Mouse (Mus musculus) limb, embryonic 13.5 days (tissue): Measurements from ENCODE around the gene Snx14. TPM values are rescaled to one million over a fixed set of nuclear protein-coding genes. Genes with fewer than 3 reads are reported as not detected.

ENCODE experiments used
- ATAC-seq: fragments of 200-750 bp; cut with Nextera tagmentation; 2 replicates; pipeline ENCODE4 v1.8.0; 2017; ENCODE audit warnings: low read depth, moderate number of reproducible peaks, moderate TSS enrichment; ENCODE audit not compliant: low FRiP score
- H3K27ac ChIP-seq: fragments of 300-500 bp; sonication (generic); 2 replicates; pipeline ENCODE4 v1.5.1; 2015; ENCODE audit warnings: inconsistent platforms, mild to moderate bottlenecking, moderate library complexity
- H3K27me3 ChIP-seq: fragments of 300-500 bp; sonication (generic); 2 replicates; pipeline ENCODE4 v1.6.1; 2015; ENCODE audit warnings: mild to moderate bottlenecking, inconsistent platforms
- H3K36me3 ChIP-seq: fragments of 300-500 bp; sonication (generic); 2 replicates; pipeline ENCODE4 v1.6.1; 2015; ENCODE audit warnings: inconsistent platforms, mild to moderate bottlenecking, moderate library complexity
- H3K4me1 ChIP-seq: fragments of 300-500 bp; sonication (generic); 2 replicates; pipeline ENCODE4 v1.6.1; 2015; ENCODE audit warnings: inconsistent platforms
- H3K4me2 ChIP-seq: fragments of 300-500 bp; sonication (generic); replicated peaks from 2 replicates; pipeline ENCODE4 v1.6.1; 2015; ENCODE audit warnings: inconsistent platforms, mild to moderate bottlenecking, moderate library complexity
- H3K4me3 ChIP-seq: fragments of 300-500 bp; sonication (generic); 2 replicates; pipeline ENCODE4 v1.5.1; 2015; ENCODE audit warnings: moderate library complexity, mild to moderate bottlenecking, inconsistent platforms
- H3K9ac ChIP-seq: fragments of 300-500 bp; sonication (generic); 2 replicates; pipeline ENCODE4 v1.6.1; 2015; ENCODE audit warnings: mild to moderate bottlenecking, inconsistent platforms
- H3K9me3 ChIP-seq: fragments of 300-500 bp; sonication (generic); 2 replicates; pipeline ENCODE4 v1.6.1; 2016; ENCODE audit warnings: inconsistent platforms
- WGBS: fragments of 180-500 bp; shearing (Covaris S2); methylation state at CpG from one replicate; pipeline ENCODE4 v1.1.7; 2015; 5-methylcytosine and 5-hydroxymethylcytosine counted together
- polyA plus RNA-seq: library from polyadenylated mRNA; unstranded; fragments of >200 nt; fragmentation: Nextera tagmentation; extraction: Ambion mirVana; gene quantifications from 2 replicates; pipeline ENCODE4 v1.2.1, GENCODE M21; 2015

The Snx14 gene
- polyA plus RNA-seq, 1 experiment from 2014 or later, result 22.8 TPM

- no peak for ATAC-seq
- WGBS, result 53% methylated on average over 10 of the region's 10 CpGs
- H3K4me3 ChIP-seq, result peak overlapping the region; percentile 77
Observed at GRCm38 (mm10) chr9:88437342-88438236, 1.2 kb downstream of the Snx14 start.

GRCm38 (mm10) chr9:88424356-88424755 is 14.4 kb downstream of the Snx14 start:
- Histone ChIP-seq H3K36me3 (peaks cover 19% of the 10 kb centered on the region), H3K4me2 (no peak overlapping the region), H3K9ac (no peak overlapping the region), H3K27ac (no peak overlapping the region), H3K9me3 (peaks cover 4% of the 10 kb centered on the region), H3K4me1 (no peaks in the 10 kb centered on the region), H3K4me3 (no peak overlapping the region), H3K27me3 (no peaks in the 10 kb centered on the region)
- no peak for ATAC-seq
- 84% methylated on average over 2 of the region's 2 CpGs for WGBS

More at GRCm38 (mm10) chr9:88437342-88438236, 1.2 kb downstream of the Snx14 start:
- no peak overlapping the region for H3K27ac ChIP-seq
- no peaks in the 10 kb centered on the region for H3K36me3 ChIP-seq
- no peaks in the 10 kb centered on the region for H3K9me3 ChIP-seq
- H3K4me2 ChIP-seq, result peak overlapping the region; percentile 86
- H3K9ac ChIP-seq, result peak overlapping the region; percentile 83
- H3K4me1 ChIP-seq, result peaks cover 19% of the 10 kb centered on the region; the same call in 1 of the 2 replicates
- no peaks in the 10 kb centered on the region for H3K27me3 ChIP-seq

- H3K4me3 ChIP-seq, result no peak overlapping the region
- H3K4me2 ChIP-seq, result no peak overlapping the region
- no peaks in the 10 kb centered on the region for H3K27me3 ChIP-seq
- H3K9me3 ChIP-seq, result peaks cover 4% of the 10 kb centered on the region
- no peak for ATAC-seq
- 93% methylated on average over 4 of the region's 4 CpGs for WGBS
- no peak overlapping the region for H3K27ac ChIP-seq
- no peaks in the 10 kb centered on the region for H3K4me1 ChIP-seq
- peaks cover 23% of the 10 kb centered on the region for H3K36me3 ChIP-seq
- no peak overlapping the region for H3K9ac ChIP-seq
Observed at GRCm38 (mm10) chr9:88422428-88422827, 16.3 kb downstream of the Snx14 start.

- no peak overlapping the region for H3K4me2 ChIP-seq
- no peaks in the 10 kb centered on the region for H3K4me1 ChIP-seq
- no peak overlapping the region for H3K4me3 ChIP-seq
- no peak overlapping the region for H3K27ac ChIP-seq
- ATAC-seq, result no peak
- peaks cover 23% of the 10 kb centered on the region for H3K36me3 ChIP-seq
- H3K9ac ChIP-seq, result no peak overlapping the region
- 59% methylated on average over 1 of the region's 1 CpGs for WGBS
- no peaks in the 10 kb centered on the region for H3K27me3 ChIP-seq
- no peaks in the 10 kb centered on the region for H3K9me3 ChIP-seq
Observed at GRCm38 (mm10) chr9:88416752-88417151, 22.0 kb downstream of the Snx14 start.

- no peaks in the 10 kb centered on the region for H3K9me3 ChIP-seq
- no peak overlapping the region for H3K4me3 ChIP-seq
- no peak overlapping the region for H3K9ac ChIP-seq
- no peak for ATAC-seq
- H3K36me3 ChIP-seq, result peaks cover 22% of the 10 kb centered on the region
- no peaks in the 10 kb centered on the region for H3K4me1 ChIP-seq
- no peak overlapping the region for H3K4me2 ChIP-seq
- H3K27me3 ChIP-seq, result no peaks in the 10 kb centered on the region
- H3K27ac ChIP-seq, result no peak overlapping the region
- 77% methylated on average over 2 of the region's 2 CpGs for WGBS
Observed at GRCm38 (mm10) chr9:88409978-88410377, 28.8 kb downstream of the Snx14 start.

- Histone ChIP-seq H3K4me1 (no peaks in the 10 kb centered on the region), H3K9ac (no peak overlapping the region), H3K9me3 (no peaks in the 10 kb centered on the region), H3K27me3 (no peaks in the 10 kb centered on the region), H3K36me3 (peaks cover 39% of the 10 kb centered on the region), H3K4me2 (no peak overlapping the region), H3K27ac (no peak overlapping the region), H3K4me3 (no peak overlapping the region)
- 94% methylated on average over 6 of the region's 6 CpGs for WGBS
- no peak for ATAC-seq
Observed at GRCm38 (mm10) chr9:88404515-88404914, 34.2 kb downstream of the Snx14 start.

GRCm38 (mm10) chr9:88404088-88404487 is 34.7 kb downstream of the Snx14 start:
- no peaks in the 10 kb centered on the region for H3K27me3 ChIP-seq
- no peak for ATAC-seq
- H3K27ac ChIP-seq, result no peak overlapping the region
- peaks cover 35% of the 10 kb centered on the region for H3K36me3 ChIP-seq
- 78% methylated on average over 10 of the region's 10 CpGs for whole genome bisulfite sequencing
- no peaks in the 10 kb centered on the region for H3K9me3 ChIP-seq
- H3K4me3 ChIP-seq, result no peak overlapping the region
- no peaks in the 10 kb centered on the region for H3K4me1 ChIP-seq
- H3K9ac ChIP-seq, result no peak overlapping the region
- no peak overlapping the region for H3K4me2 ChIP-seq

GRCm38 (mm10) chr9:88398461-88398860 is 40.3 kb downstream of the Snx14 start:
- Histone ChIP-seq H3K27me3 (no peaks in the 10 kb centered on the region), H3K9ac (no peak overlapping the region), H3K9me3 (0 out of 2 replicates have a peak, but pooled peaks cover 4% of the 10 kb centered on the region), H3K4me3 (no peak overlapping the region), H3K4me2 (no peak overlapping the region), H3K4me1 (no peaks in the 10 kb centered on the region), H3K36me3 (peaks cover 45% of the 10 kb centered on the region), H3K27ac (no peak overlapping the region)
- ATAC-seq, result no peak
- 82% methylated on average over 1 of the region's 1 CpGs for WGBS

- Histone ChIP-seq H3K4me2 (no peak overlapping the region), H3K9ac (no peak overlapping the region), H3K36me3 (peaks cover 38% of the 10 kb centered on the region), H3K27me3 (no peaks in the 10 kb centered on the region), H3K4me3 (no peak overlapping the region), H3K9me3 (0 out of 2 replicates have a peak, but pooled peaks cover 4% of the 10 kb centered on the region), H3K4me1 (no peaks in the 10 kb centered on the region), H3K27ac (no peak overlapping the region)
- no peak for ATAC-seq
- WGBS, result 91% methylated on average over 8 of the region's 8 CpGs
Observed at GRCm38 (mm10) chr9:88394852-88395251, 43.9 kb downstream of the Snx14 start.

- ATAC-seq, result no peak
- 79% methylated on average over 5 of the region's 5 CpGs for WGBS
- no peaks in the 10 kb centered on the region for H3K9me3 ChIP-seq
- H3K36me3 ChIP-seq, result peaks cover 41% of the 10 kb centered on the region
- H3K27ac ChIP-seq, result no peak overlapping the region
- no peaks in the 10 kb centered on the region for H3K4me1 ChIP-seq
- H3K4me3 ChIP-seq, result no peak overlapping the region
- no peak overlapping the region for H3K9ac ChIP-seq
- no peak overlapping the region for H3K4me2 ChIP-seq
- no peaks in the 10 kb centered on the region for H3K27me3 ChIP-seq
Observed at GRCm38 (mm10) chr9:88388826-88389225, 49.9 kb downstream of the Snx14 start.

GRCm38 (mm10) chr9:88380542-88380941 is 58.2 kb downstream of the Snx14 start:
- H3K9me3 ChIP-seq, result no peaks in the 10 kb centered on the region
- ATAC-seq, result no peak
- no peak overlapping the region for H3K9ac ChIP-seq
- no peaks in the 10 kb centered on the region for H3K27me3 ChIP-seq
- peaks cover 44% of the 10 kb centered on the region for H3K36me3 ChIP-seq
- WGBS, result 73% methylated on average over 1 of the region's 1 CpGs
- no peak overlapping the region for H3K4me3 ChIP-seq
- H3K27ac ChIP-seq, result no peak overlapping the region
- no peaks in the 10 kb centered on the region for H3K4me1 ChIP-seq
- H3K4me2 ChIP-seq, result no peak overlapping the region

GRCm38 (mm10) chr9:88380076-88380475 is 58.7 kb downstream of the Snx14 start:
- Histone ChIP-seq H3K27me3 (no peaks in the 10 kb centered on the region), H3K36me3 (peaks cover 44% of the 10 kb centered on the region), H3K4me3 (no peak overlapping the region), H3K4me1 (no peaks in the 10 kb centered on the region), H3K4me2 (no peak overlapping the region), H3K9ac (no peak overlapping the region), H3K27ac (no peak overlapping the region), H3K9me3 (no peaks in the 10 kb centered on the region)
- ATAC-seq, result no peak
- WGBS, result 70% methylated on average over 7 of the region's 7 CpGs
